Mouse (Mus musculus) cortical plate, adult 2 months (tissue): Measurements from ENCODE around the gene Pafah1b2.

Source experiments
- CTCF ChIP-seq: fragments of 200-500 bp; IDR thresholded peaks from 2 replicates; pipeline ENCODE4 v1.5.1; 2011; ENCODE audit warnings: mild to moderate bottlenecking, control low read depth, low read length; ENCODE audit not compliant: insufficient read depth; ENCODE audit errors: extremely low read depth
- POLR2A ChIP-seq: fragments of 200-500 bp; IDR thresholded peaks from 2 replicates; pipeline ENCODE4 v1.6.1; 2011; ENCODE audit warnings: mild to moderate bottlenecking, low read length, control low read depth; ENCODE audit not compliant: insufficient read depth; ENCODE audit errors: extremely low read depth

DNA sequence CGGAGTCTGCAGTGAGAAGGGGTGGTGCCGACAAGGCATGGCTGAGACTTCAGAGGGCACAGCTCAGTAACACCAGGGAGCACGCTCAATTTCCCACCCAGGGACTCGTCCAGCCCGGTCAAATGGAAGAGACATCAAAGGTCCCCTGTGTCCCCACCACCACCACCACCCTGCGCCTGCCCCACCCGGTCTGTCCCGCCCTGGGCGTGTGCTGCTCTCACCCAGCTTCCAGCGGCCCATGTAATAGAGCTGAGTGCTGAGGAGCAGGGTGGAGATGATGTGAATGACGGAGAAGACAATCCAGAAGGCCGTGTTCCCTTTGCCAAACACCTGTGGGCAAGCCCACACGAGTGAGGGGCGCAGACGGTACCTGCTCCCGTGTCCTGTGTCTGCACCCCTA is 70.0 kb downstream of the Pafah1b2 start:
- no peak for TF ChIP-seq CTCF
- no peak for TF ChIP-seq POLR2A
